Mouse (Mus musculus): ENCODE measurements around the gene D16Ertd472e.

GRCm38 (mm10) chr16:78580387-78580786, 3.9 kb upstream of the D16Ertd472e start:
- TF ChIP-seq CTCF (IDR thresholded peaks at IDR 0.05; ENCODE audit: low read depth) (no peak), EP300 (IDR thresholded peaks at IDR 0.05; ENCODE audit: low read depth) (no peak)
